Mouse (Mus musculus) layer of hippocampus, adult 6 months (tissue): ENCODE measurements around the gene Gm11232. TPM values are rescaled to one million over a fixed set of nuclear protein-coding genes. Genes with fewer than 3 reads are reported as not detected.

Experiments used
- long read RNA-seq, 2 experiments: library from polyadenylated mRNA; unstranded; transcript quantifications; one replicate each; pipeline ENCODE4 v2.0.0; 2019 to 2020
- polyA plus RNA-seq: library from polyadenylated mRNA; unstranded; fragments of <200 nt; fragmentation: Nextera tagmentation; gene quantifications from 2 replicates; pipeline ENCODE4 v1.2.3, GENCODE M21; 2021

The Gm11232 gene
- polyA plus RNA-seq, result not detected in 2 replicates
- long read RNA-seq, experiment 1, result 0 reads
- long read RNA-seq, experiment 2, result 0 reads

GRCm38 (mm10) chr4:71757865-71758264, at the start of gene Gm11232:
Gene Gm11232, minus strand, starts transcription at chr4:71757965.

